Mouse (Mus musculus) small intestine, adult 2 months (tissue): ENCODE results near the gene Fntb.

Experiments
- CTCF ChIP-seq: fragments of 200-500 bp; IDR thresholded peaks from 2 replicates; pipeline ENCODE4 v1.5.1; 2012; ENCODE audit warnings: low read depth, mild to moderate bottlenecking, control low read depth, inconsistent platforms, low read length, moderate library complexity, mixed read lengths; ENCODE audit not compliant: insufficient replicate concordance, insufficient read length; ENCODE audit errors: extremely low read depth
- POLR2A ChIP-seq: fragments of 200-500 bp; IDR thresholded peaks from 2 replicates; pipeline ENCODE4 v1.6.1; 2012; ENCODE audit warnings: low read depth, mild to moderate bottlenecking, control low read depth, inconsistent platforms, low read length, moderate library complexity

DNA sequence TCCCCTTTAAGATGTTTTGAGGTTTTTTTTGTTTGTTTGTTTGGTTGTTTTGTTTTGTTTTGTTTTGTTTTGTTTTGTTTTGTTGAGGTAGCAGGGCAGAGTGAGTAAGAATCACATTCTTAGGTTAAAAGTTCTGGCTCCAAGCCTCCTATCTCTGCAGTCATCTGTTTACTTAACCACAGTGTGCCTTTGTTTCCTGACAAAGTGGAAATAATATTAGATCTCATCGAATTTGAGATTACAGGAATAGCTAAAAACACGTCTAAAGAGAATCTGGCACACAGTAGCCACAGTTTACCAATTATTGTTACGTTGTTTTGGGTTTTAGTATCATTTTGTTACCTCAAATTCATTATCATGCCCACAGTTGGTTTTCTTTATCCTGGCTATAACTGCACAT lies 9.3 kb downstream of the Fntb start:
- no peak for TF ChIP-seq CTCF
- no peak for TF ChIP-seq POLR2A
